Mouse (Mus musculus): ENCODE data around the gene Fen1. TPM values are rescaled to one million over a fixed set of nuclear protein-coding genes. Genes with fewer than 3 reads are reported as not detected.
A peak's percentile ranks its signal among the peaks of the same experiment; 100 is the strongest.

Fen1 gene
- polyA plus RNA-seq, 1 experiment from 2014 or later = 113 TPM

- Histone ChIP-seq H3K4me3 (ENCODE audit: low read depth, low read length) (peak overlapping the region; percentile 92), H3K9me3 (ENCODE audit: control insufficient read depth, low read length) (no peaks in the 10 kb centered on the region), H3K36me3 (ENCODE audit: control insufficient read depth, insufficient read depth, low read length) (peaks cover 10% of the 10 kb centered on the region), H3K27ac (ENCODE audit: low read depth, low read length) (no peak overlapping the region), H3K4me1 (ENCODE audit: control insufficient read depth, insufficient read depth, low read length) (peaks cover 13% of the 10 kb centered on the region), H3K9ac (ENCODE audit: low read length) (peak overlapping the region; percentile 88), H3K27me3 (ENCODE audit: control insufficient read depth, insufficient read depth, low read length) (no peaks in the 10 kb centered on the region), H3K4me2 (ENCODE audit: low read depth) (peak overlapping the region; percentile 82)
- DNase-seq (ENCODE audit: low spot score) (peak; percentile 31), ATAC-seq (ENCODE audit: insufficient read depth, low FRiP score, low TSS enrichment) (no peak)
- WGBS = 3% methylated on average over 5 of the region's 5 CpGs
These were observed 640 bp upstream of the Fen1 start for GRCm38 (mm10) chr19:10204616-10205001.

GRCm38 (mm10) chr19:10203146-10203847 lies 672 bp downstream of the Fen1 start:
- Histone ChIP-seq H3K4me2 (ENCODE audit: low read depth) (peak overlapping the region; percentile 82), H3K4me1 (ENCODE audit: control insufficient read depth, insufficient read depth, low read length) (peaks cover 13% of the 10 kb centered on the region), H3K27me3 (ENCODE audit: control insufficient read depth, insufficient read depth, low read length) (no peaks in the 10 kb centered on the region), H3K36me3 (ENCODE audit: control insufficient read depth, insufficient read depth, low read length) (peaks cover 6% of the 10 kb centered on the region), H3K9ac (ENCODE audit: low read length) (peak overlapping the region; percentile 88), H3K27ac (ENCODE audit: low read depth, low read length) (peak overlapping the region; percentile 63; the same call in 1 of the 2 replicates), H3K9me3 (ENCODE audit: control insufficient read depth, low read length) (no peaks in the 10 kb centered on the region), H3K4me3 (ENCODE audit: low read depth, low read length) (peak overlapping the region; percentile 92)
- 2% methylated on average over 23 of the region's 23 CpGs for WGBS
- ATAC-seq (ENCODE audit: insufficient read depth, low FRiP score, low TSS enrichment) = no peak; the same call in 1 of the 2 replicates
- no peak for DNase-seq (ENCODE audit: low spot score)

- no peaks in the 10 kb centered on the region for H3K27me3 ChIP-seq (ENCODE audit: control insufficient read depth, insufficient read depth, low read length)
- H3K4me2 ChIP-seq (ENCODE audit: low read depth) = no peak overlapping the region
- H3K9ac ChIP-seq (ENCODE audit: low read length) = no peak overlapping the region
- peaks cover 16% of the 10 kb centered on the region for H3K36me3 ChIP-seq (ENCODE audit: control insufficient read depth, insufficient read depth, low read length)
- H3K4me1 ChIP-seq (ENCODE audit: control insufficient read depth, insufficient read depth, low read length) = peaks cover 8% of the 10 kb centered on the region
- H3K4me3 ChIP-seq (ENCODE audit: low read depth, low read length) = no peak overlapping the region
- no peaks in the 10 kb centered on the region for H3K9me3 ChIP-seq (ENCODE audit: control insufficient read depth, low read length)
- peak; percentile 53; the same call in 1 of the 2 replicates for ATAC-seq (ENCODE audit: insufficient read depth, low FRiP score, low TSS enrichment)
- WGBS = 30% methylated on average over 3 of the region's 3 CpGs
- H3K27ac ChIP-seq (ENCODE audit: low read depth, low read length) = no peak overlapping the region
- DNase-seq (ENCODE audit: low spot score) = peak; percentile 85
These were observed 5.2 kb downstream of the Fen1 start for GRCm38 (mm10) chr19:10198723-10199122.

- H3K27me3 ChIP-seq (ENCODE audit: control insufficient read depth, insufficient read depth, low read length) = no peaks in the 10 kb centered on the region
- H3K4me3 ChIP-seq (ENCODE audit: low read depth, low read length) = no peak overlapping the region
- H3K27ac ChIP-seq (ENCODE audit: low read depth, low read length) = no peak overlapping the region
- H3K4me1 ChIP-seq (ENCODE audit: control insufficient read depth, insufficient read depth, low read length) = peaks cover 8% of the 10 kb centered on the region
- H3K4me2 ChIP-seq (ENCODE audit: low read depth) = no peak overlapping the region
- whole genome bisulfite sequencing = 83% methylated on average over 2 of the region's 2 CpGs
- peaks cover 20% of the 10 kb centered on the region for H3K36me3 ChIP-seq (ENCODE audit: control insufficient read depth, insufficient read depth, low read length)
- H3K9ac ChIP-seq (ENCODE audit: low read length) = no peak overlapping the region
- ATAC-seq (ENCODE audit: insufficient read depth, low FRiP score, low TSS enrichment) = no peak
- no peak for DNase-seq (ENCODE audit: low spot score)
- no peaks in the 10 kb centered on the region for H3K9me3 ChIP-seq (ENCODE audit: control insufficient read depth, low read length)
These were observed 5.7 kb downstream of the Fen1 start for GRCm38 (mm10) chr19:10198286-10198685.

GRCm38 (mm10) chr19:10197130-10197529 lies 6.8 kb downstream of the Fen1 start:
- Histone ChIP-seq H3K9me3 (ENCODE audit: control insufficient read depth, low read length) (no peaks in the 10 kb centered on the region), H3K27me3 (ENCODE audit: control insufficient read depth, insufficient read depth, low read length) (no peaks in the 10 kb centered on the region), H3K9ac (ENCODE audit: low read length) (no peak overlapping the region), H3K4me3 (ENCODE audit: low read depth, low read length) (no peak overlapping the region), H3K4me2 (ENCODE audit: low read depth) (no peak overlapping the region), H3K27ac (ENCODE audit: low read depth, low read length) (no peak overlapping the region), H3K36me3 (ENCODE audit: control insufficient read depth, insufficient read depth, low read length) (peaks cover 28% of the 10 kb centered on the region), H3K4me1 (ENCODE audit: control insufficient read depth, insufficient read depth, low read length) (no peaks in the 10 kb centered on the region)
- WGBS = 94% methylated on average over 4 of the region's 4 CpGs
- DNase-seq (ENCODE audit: low spot score) (no peak), ATAC-seq (ENCODE audit: insufficient read depth, low FRiP score, low TSS enrichment) (no peak)

GRCm38 (mm10) chr19:10195252-10195651 lies 8.7 kb downstream of the Fen1 start:
- Histone ChIP-seq H3K4me1 (ENCODE audit: control insufficient read depth, insufficient read depth, low read length) (no peaks in the 10 kb centered on the region), H3K4me2 (ENCODE audit: low read depth) (no peak overlapping the region), H3K36me3 (ENCODE audit: control insufficient read depth, insufficient read depth, low read length) (peaks cover 29% of the 10 kb centered on the region), H3K4me3 (ENCODE audit: low read depth, low read length) (no peak overlapping the region), H3K27ac (ENCODE audit: low read depth, low read length) (no peak overlapping the region), H3K9ac (ENCODE audit: low read length) (no peak overlapping the region), H3K27me3 (ENCODE audit: control insufficient read depth, insufficient read depth, low read length) (no peaks in the 10 kb centered on the region), H3K9me3 (ENCODE audit: control insufficient read depth, low read length) (no peaks in the 10 kb centered on the region)
- DNase-seq (ENCODE audit: low spot score) (no peak), ATAC-seq (ENCODE audit: insufficient read depth, low FRiP score, low TSS enrichment) (no peak)
- 83% methylated on average over 5 of the region's 5 CpGs for WGBS

- Histone ChIP-seq H3K9me3 (ENCODE audit: control insufficient read depth, low read length) (no peaks in the 10 kb centered on the region), H3K27ac (ENCODE audit: low read depth, low read length) (no peak overlapping the region), H3K9ac (ENCODE audit: low read length) (no peak overlapping the region), H3K27me3 (ENCODE audit: control insufficient read depth, insufficient read depth, low read length) (no peaks in the 10 kb centered on the region), H3K36me3 (ENCODE audit: control insufficient read depth, insufficient read depth, low read length) (peaks cover 36% of the 10 kb centered on the region), H3K4me2 (ENCODE audit: low read depth) (no peak overlapping the region), H3K4me3 (ENCODE audit: low read depth, low read length) (no peak overlapping the region), H3K4me1 (ENCODE audit: control insufficient read depth, insufficient read depth, low read length) (no peaks in the 10 kb centered on the region)
- ATAC-seq (ENCODE audit: insufficient read depth, low FRiP score, low TSS enrichment) (no peak), DNase-seq (ENCODE audit: low spot score) (no peak)
- 86% methylated on average over 11 of the region's 11 CpGs for WGBS
These were observed 9.6 kb downstream of the Fen1 start for GRCm38 (mm10) chr19:10194337-10194736.

GRCm38 (mm10) chr19:10191326-10191725 lies 12.6 kb downstream of the Fen1 start:
- H3K9me3 ChIP-seq (ENCODE audit: control insufficient read depth, low read length) = no peaks in the 10 kb centered on the region
- H3K27me3 ChIP-seq (ENCODE audit: control insufficient read depth, insufficient read depth, low read length) = no peaks in the 10 kb centered on the region
- H3K36me3 ChIP-seq (ENCODE audit: control insufficient read depth, insufficient read depth, low read length) = peaks cover 48% of the 10 kb centered on the region
- 78% methylated on average over 7 of the region's 7 CpGs for WGBS
- no peak overlapping the region for H3K9ac ChIP-seq (ENCODE audit: low read length)
- H3K4me3 ChIP-seq (ENCODE audit: low read depth, low read length) = no peak overlapping the region
- H3K4me1 ChIP-seq (ENCODE audit: control insufficient read depth, insufficient read depth, low read length) = no peaks in the 10 kb centered on the region
- H3K27ac ChIP-seq (ENCODE audit: low read depth, low read length) = no peak overlapping the region
- ATAC-seq (ENCODE audit: insufficient read depth, low FRiP score, low TSS enrichment) (no peak), DNase-seq (ENCODE audit: low spot score) (no peak)
- no peak overlapping the region for H3K4me2 ChIP-seq (ENCODE audit: low read depth)

- Histone ChIP-seq H3K4me1 (ENCODE audit: control insufficient read depth, insufficient read depth, low read length) (no peaks in the 10 kb centered on the region), H3K4me3 (ENCODE audit: low read depth, low read length) (no peak overlapping the region), H3K4me2 (ENCODE audit: low read depth) (no peak overlapping the region), H3K9ac (ENCODE audit: low read length) (no peak overlapping the region), H3K27me3 (ENCODE audit: control insufficient read depth, insufficient read depth, low read length) (no peaks in the 10 kb centered on the region), H3K9me3 (ENCODE audit: control insufficient read depth, low read length) (no peaks in the 10 kb centered on the region), H3K27ac (ENCODE audit: low read depth, low read length) (no peak overlapping the region), H3K36me3 (ENCODE audit: control insufficient read depth, insufficient read depth, low read length) (peaks cover 52% of the 10 kb centered on the region)
- ATAC-seq (ENCODE audit: insufficient read depth, low FRiP score, low TSS enrichment) = no peak
- DNase-seq (ENCODE audit: low spot score) = peak; percentile 71
- WGBS = 51% methylated on average over 2 of the region's 2 CpGs
These were observed 13.2 kb downstream of the Fen1 start for GRCm38 (mm10) chr19:10190796-10191195.

All from neural tube, embryonic 11.5 days (tissue).